16 mouse cellular contexts compared by ENCODE assay signal in genomic region chr5:66988926-66989325, GRCm38 (mm10).
A peak's percentile ranks its signal among the peaks of the same experiment; 100 is the strongest.
DNase-seq lines count a peak whose midpoint lies in the region; ATAC-seq and TF ChIP-seq lines count a peak whose summit lies in the region.
"Had no signal": no experiment of that assay in that cellular context is flagged by ENCODE, and none has a peak within 500 bp of the region (broad histone marks: within the 10 kb centered on the region; RNA-seq: fewer than 3 reads in every experiment).

No protein-coding gene starts in this region.

- no peaks in the 10 kb centered on the region for H3K4me1 ChIP-seq in kidney, adult 2 months (ENCODE audit: control insufficient read depth, insufficient read depth, low read length)
- H3K4me1 ChIP-seq in kidney, embryonic 16.5 days (ENCODE audit: insufficient read depth, low read length): no peaks in the 10 kb centered on the region
- no peaks in the 10 kb centered on the region for H3K4me1 ChIP-seq in lung, postnatal 0 days (ENCODE audit: insufficient read depth, low read depth, low read length)
- H3K4me1 ChIP-seq: heart, embryonic 10.5 days had no signal

- intact Hi-C loops in left cerebral cortex, postnatal 36 days (cut with DNase I): no loop called here

- H3K27me3 ChIP-seq in kidney, adult 2 months (replicated peaks; ENCODE audit: control insufficient read depth, insufficient read depth, low read length): no peaks in the 10 kb centered on the region
- no peaks in the 10 kb centered on the region for H3K27me3 ChIP-seq in kidney, embryonic 16.5 days (ENCODE audit: insufficient read depth, low read length)
- no peaks in the 10 kb centered on the region for H3K27me3 ChIP-seq in lung, postnatal 0 days (replicated peaks; ENCODE audit: insufficient read depth, low read length)
- H3K27me3 ChIP-seq: embryonic facial prominence, embryonic 12.5 days; neural tube, embryonic 13.5 days had no signal

- no peak overlapping the region for H3K27ac ChIP-seq in kidney, adult 2 months (ENCODE audit: insufficient read depth, low read depth, low read length)
- H3K27ac ChIP-seq in kidney, embryonic 16.5 days (ENCODE audit: low read length): no peak overlapping the region
- H3K27ac ChIP-seq in lung, postnatal 0 days (ENCODE audit: low read length): no peak overlapping the region
- H3K27ac ChIP-seq: embryonic facial prominence, embryonic 12.5 days; heart, embryonic 10.5 days; liver, embryonic 14.5 days; neural tube, embryonic 13.5 days had no signal

- no peak for TF ChIP-seq CTCF in kidney, adult 2 months (conservative IDR thresholded peaks at IDR 0.05; ENCODE audit: insufficient read depth, insufficient read length, low read depth, low read length)
- TF ChIP-seq CTCF in lung, postnatal 0 days (IDR thresholded peaks at IDR 0.05): peak; percentile 63
- TF ChIP-seq CTCF in brain, embryonic 14.5 days (IDR thresholded peaks at IDR 0.05; ENCODE audit: borderline replicate concordance, extremely low read depth, insufficient read depth, insufficient read length): no peak; the same call in 1 of the 2 replicates

- peak; percentile 49 to 52 for DNase-seq in cerebellum, postnatal 14 days
- DNase-seq in cerebellum, adult 8-10 months: no peak
- DNase-seq in kidney, adult 2 months: peak; percentile 46
- DNase-seq in lung, postnatal 0 days (ENCODE audit: low spot score): peak; percentile 57
- DNase-seq in lung, adult 18-20 months: no peak
- peak; percentile 73 for DNase-seq in brain, embryonic 14.5 days (ENCODE audit: low read depth)
- no peak for DNase-seq in left cerebral cortex, postnatal 36 days (ENCODE audit: low spot score in 2 of 2)
- DNase-seq: right cerebral cortex, adult 18-20 months; thymus, postnatal 4 days had no signal

- H3K4me3 ChIP-seq in kidney, adult 2 months (ENCODE audit: insufficient read depth, low read depth, low read length): no peak overlapping the region
- H3K4me3 ChIP-seq in kidney, embryonic 16.5 days (ENCODE audit: low read length): no peak overlapping the region
- no peak overlapping the region for H3K4me3 ChIP-seq in lung, postnatal 0 days (ENCODE audit: low read depth, low read length)
- H3K4me3 ChIP-seq: embryonic facial prominence, embryonic 12.5 days; heart, embryonic 10.5 days; neural tube, embryonic 13.5 days had no signal

- no peaks in the 10 kb centered on the region for H3K9me3 ChIP-seq in kidney, embryonic 16.5 days (ENCODE audit: low read length)
- H3K9me3 ChIP-seq in lung, postnatal 0 days (ENCODE audit: low read length): no peaks in the 10 kb centered on the region
- H3K9me3 ChIP-seq: embryonic facial prominence, embryonic 12.5 days; heart, embryonic 10.5 days; neural tube, embryonic 13.5 days had no signal

- 20% methylated on average over 4 of the region's 4 CpGs for WGBS in kidney, adult 2 months
- WGBS in kidney, embryonic 16.5 days: 49% methylated on average over 4 of the region's 4 CpGs
- WGBS in lung, postnatal 0 days: 56% methylated on average over 4 of the region's 4 CpGs

- H3K4me2 ChIP-seq in kidney, embryonic 16.5 days (replicated peaks; ENCODE audit: low read depth, low read length): no peak overlapping the region
- no peak overlapping the region for H3K4me2 ChIP-seq in lung, postnatal 0 days (replicated peaks; ENCODE audit: low read depth, low read length)
- H3K4me2 ChIP-seq: embryonic facial prominence, embryonic 12.5 days; midbrain, embryonic 11.5 days; neural tube, embryonic 13.5 days had no signal

- TF ChIP-seq POLR2A in kidney, adult 2 months (IDR thresholded peaks at IDR 0.05; ENCODE audit: low read depth, low read length): no peak
- TF ChIP-seq POLR2A in brain, embryonic 14.5 days (IDR thresholded peaks at IDR 0.05; ENCODE audit: borderline replicate concordance, extremely low read depth, insufficient read depth, insufficient read length, poor library complexity, severe bottlenecking): no peak

- no peak overlapping the region for H3K9ac ChIP-seq in kidney, embryonic 16.5 days (replicated peaks; ENCODE audit: low read length)
- no peak overlapping the region for H3K9ac ChIP-seq in lung, postnatal 0 days (replicated peaks; ENCODE audit: low read depth)
- H3K9ac ChIP-seq: embryonic facial prominence, embryonic 12.5 days; liver, embryonic 14.5 days; neural tube, embryonic 13.5 days had no signal

- no peaks in the 10 kb centered on the region for H3K36me3 ChIP-seq in kidney, adult 2 months (ENCODE audit: control insufficient read depth, insufficient read depth, low read length)
- 0 out of 2 replicates have a peak, but pooled peaks cover 7% of the 10 kb centered on the region for H3K36me3 ChIP-seq in kidney, embryonic 16.5 days (ENCODE audit: insufficient read depth, low read length)
- H3K36me3 ChIP-seq in lung, postnatal 0 days (ENCODE audit: insufficient read depth, low read length): 0 out of 2 replicates have a peak, but pooled peaks cover 7% of the 10 kb centered on the region
- H3K36me3 ChIP-seq: heart, embryonic 10.5 days; neural tube, embryonic 13.5 days had no signal

- no peak for TF ChIP-seq EP300 in lung, postnatal 0 days (IDR thresholded peaks at IDR 0.05)

- ATAC-seq in kidney, embryonic 16.5 days (ENCODE audit: low FRiP score, low TSS enrichment): no peak
- ATAC-seq in lung, postnatal 0 days: no peak
- ATAC-seq: forebrain, embryonic 16.5 days had no signal

Comparison
In these comparisons a context has a peak if more than half of its experiments do, and no peak if none do; other contexts are left out.
1. DNase-seq: peak in cerebellum, postnatal 14 days (2 of 2), kidney, adult 2 months (single experiment), lung, postnatal 0 days (single experiment) and brain, embryonic 14.5 days (single experiment); none in cerebellum, adult 8-10 months (single experiment), lung, adult 18-20 months (0 of 2) and left cerebral cortex, postnatal 36 days (0 of 2).